Mouse (Mus musculus): ENCODE data around the gene Aldh16a1. TPM values are rescaled to one million over a fixed set of nuclear protein-coding genes. Genes with fewer than 3 reads are reported as not detected.
A peak's percentile ranks its signal among the peaks of the same experiment; 100 is the strongest.

The Aldh16a1 gene
- polyA plus RNA-seq (2015; fragmentation: Nextera tagmentation; extraction: Ambion mirVana), result 44.1 and 49.1 TPM in 2 replicates

GRCm38 (mm10) chr7:45154096-45154992, at the start of gene Aldh16a1, which contains the start of gene Pih1d1:
Gene Aldh16a1, minus strand, starts transcription at chr7:45154584.
Gene Pih1d1, plus strand, starts transcription at chr7:45154303.
- Histone ChIP-seq H3K4me3 (peak within 1 kb of the TSS; percentile 78), H3K27me3 (no peaks in the 10 kb centered on the region), H3K36me3 (peaks cover 22% of the 10 kb centered on the region), H3K4me2 (peak within 1 kb of the TSS; percentile 58), H3K4me1 (peaks cover 14% of the 10 kb centered on the region; the same call in 1 of the 2 replicates), H3K9ac (peak within 1 kb of the TSS; percentile 85), H3K27ac (peak within 1 kb of the TSS; percentile 99), H3K9me3 (no peaks in the 10 kb centered on the region)
- ATAC-seq (ENCODE audit: insufficient number of reproducible peaks, low FRiP score, low TSS enrichment, low read depth), result peak; percentile 95
- WGBS, result 3% methylated on average over 69 of the region's 69 CpGs

GRCm38 (mm10) chr7:45202654-45203053, 48.3 kb upstream of the Aldh16a1 start:
- no peak overlapping the region for H3K4me3 ChIP-seq
- H3K27ac ChIP-seq, result no peak overlapping the region
- H3K9me3 ChIP-seq, result no peaks in the 10 kb centered on the region
- H3K4me1 ChIP-seq, result peaks cover 5% of the 10 kb centered on the region; the same call in 1 of the 2 replicates
- no peaks in the 10 kb centered on the region for H3K36me3 ChIP-seq
- H3K27me3 ChIP-seq, result 0 out of 2 replicates have a peak, but pooled peaks cover 4% of the 10 kb centered on the region
- no peak overlapping the region for H3K4me2 ChIP-seq
- no peak overlapping the region for H3K9ac ChIP-seq
- WGBS, result 49% methylated on average over 10 of the region's 10 CpGs
- ATAC-seq (ENCODE audit: insufficient number of reproducible peaks, low FRiP score, low TSS enrichment, low read depth), result no peak

- no peak for ATAC-seq (ENCODE audit: insufficient number of reproducible peaks, low FRiP score, low TSS enrichment, low read depth)
- no peaks in the 10 kb centered on the region for H3K9me3 ChIP-seq
- H3K4me3 ChIP-seq, result no peak overlapping the region
- WGBS, result 79% methylated on average over 11 of the region's 11 CpGs
- H3K27ac ChIP-seq, result no peak overlapping the region
- H3K4me2 ChIP-seq, result no peak overlapping the region
- peaks cover 3% of the 10 kb centered on the region; the same call in 1 of the 2 replicates for H3K4me1 ChIP-seq
- H3K36me3 ChIP-seq, result no peaks in the 10 kb centered on the region
- H3K27me3 ChIP-seq, result peaks cover 7% of the 10 kb centered on the region; the same call in 1 of the 2 replicates
- no peak overlapping the region for H3K9ac ChIP-seq
These were observed 44.6 kb upstream of the Aldh16a1 start for GRCm38 (mm10) chr7:45198961-45199360.

- ATAC-seq (ENCODE audit: insufficient number of reproducible peaks, low FRiP score, low TSS enrichment, low read depth), result no peak
- Histone ChIP-seq H3K9ac (no peak overlapping the region), H3K36me3 (no peaks in the 10 kb centered on the region), H3K27me3 (peaks cover 7% of the 10 kb centered on the region; the same call in 1 of the 2 replicates), H3K27ac (no peak overlapping the region), H3K4me1 (peaks cover 3% of the 10 kb centered on the region; the same call in 1 of the 2 replicates), H3K9me3 (no peaks in the 10 kb centered on the region), H3K4me2 (no peak overlapping the region), H3K4me3 (no peak overlapping the region)
- WGBS, result 13% methylated on average over 5 of the region's 5 CpGs
These were observed 44.1 kb upstream of the Aldh16a1 start for GRCm38 (mm10) chr7:45198435-45198834.

GRCm38 (mm10) chr7:45196994-45197393, 42.6 kb upstream of the Aldh16a1 start:
- Histone ChIP-seq H3K27ac (no peak overlapping the region), H3K36me3 (no peaks in the 10 kb centered on the region), H3K27me3 (peaks cover 7% of the 10 kb centered on the region; the same call in 1 of the 2 replicates), H3K4me3 (no peak overlapping the region), H3K4me2 (no peak overlapping the region), H3K4me1 (peaks cover 6% of the 10 kb centered on the region), H3K9me3 (no peaks in the 10 kb centered on the region), H3K9ac (no peak overlapping the region)
- no peak for ATAC-seq (ENCODE audit: insufficient number of reproducible peaks, low FRiP score, low TSS enrichment, low read depth)
- 60% methylated on average over 5 of the region's 5 CpGs for WGBS

- H3K4me3 ChIP-seq, result no peak overlapping the region
- no peaks in the 10 kb centered on the region for H3K9me3 ChIP-seq
- no peak for ATAC-seq (ENCODE audit: insufficient number of reproducible peaks, low FRiP score, low TSS enrichment, low read depth)
- WGBS, result 85% methylated on average over 4 of the region's 4 CpGs
- H3K4me2 ChIP-seq, result no peak overlapping the region
- peaks cover 10% of the 10 kb centered on the region for H3K4me1 ChIP-seq
- H3K27me3 ChIP-seq, result peaks cover 7% of the 10 kb centered on the region; the same call in 1 of the 2 replicates
- no peak overlapping the region for H3K27ac ChIP-seq
- no peaks in the 10 kb centered on the region for H3K36me3 ChIP-seq
- no peak overlapping the region for H3K9ac ChIP-seq
These were observed 41.8 kb upstream of the Aldh16a1 start for GRCm38 (mm10) chr7:45196176-45196535.

- H3K9ac ChIP-seq, result no peak overlapping the region
- H3K36me3 ChIP-seq, result no peaks in the 10 kb centered on the region
- H3K27me3 ChIP-seq, result peaks cover 7% of the 10 kb centered on the region; the same call in 1 of the 2 replicates
- H3K9me3 ChIP-seq, result no peaks in the 10 kb centered on the region
- H3K4me2 ChIP-seq, result no peak overlapping the region
- peaks cover 10% of the 10 kb centered on the region for H3K4me1 ChIP-seq
- no peak overlapping the region for H3K4me3 ChIP-seq
- no peak overlapping the region for H3K27ac ChIP-seq
- no peak for ATAC-seq (ENCODE audit: insufficient number of reproducible peaks, low FRiP score, low TSS enrichment, low read depth)
- WGBS, result 52% methylated on average over 13 of the region's 13 CpGs
These were observed 41.2 kb upstream of the Aldh16a1 start for GRCm38 (mm10) chr7:45195341-45196175.

GRCm38 (mm10) chr7:45193871-45194785, 39.7 kb upstream of the Aldh16a1 start:
- ATAC-seq (ENCODE audit: insufficient number of reproducible peaks, low FRiP score, low TSS enrichment, low read depth), result no peak
- Histone ChIP-seq H3K27ac (no peak overlapping the region), H3K4me1 (peaks cover 10% of the 10 kb centered on the region), H3K4me2 (no peak overlapping the region), H3K9ac (no peak overlapping the region), H3K4me3 (no peak overlapping the region), H3K9me3 (no peaks in the 10 kb centered on the region), H3K36me3 (no peaks in the 10 kb centered on the region), H3K27me3 (peaks cover 15% of the 10 kb centered on the region)
- WGBS, result 65% methylated on average over 17 of the region's 17 CpGs

GRCm38 (mm10) chr7:45193406-45193805, 39.0 kb upstream of the Aldh16a1 start:
- WGBS, result 51% methylated on average over 5 of the region's 5 CpGs
- ATAC-seq (ENCODE audit: insufficient number of reproducible peaks, low FRiP score, low TSS enrichment, low read depth), result no peak
- H3K4me1 ChIP-seq, result peaks cover 10% of the 10 kb centered on the region

GRCm38 (mm10) chr7:45192585-45193310, 38.4 kb upstream of the Aldh16a1 start:
- Histone ChIP-seq H3K36me3 (no peaks in the 10 kb centered on the region), H3K9ac (no peak overlapping the region), H3K27me3 (peaks cover 19% of the 10 kb centered on the region), H3K27ac (no peak overlapping the region), H3K9me3 (no peaks in the 10 kb centered on the region), H3K4me2 (no peak overlapping the region), H3K4me1 (peaks cover 10% of the 10 kb centered on the region), H3K4me3 (no peak overlapping the region)
- WGBS, result 79% methylated on average over 7 of the region's 7 CpGs
- ATAC-seq (ENCODE audit: insufficient number of reproducible peaks, low FRiP score, low TSS enrichment, low read depth), result no peak

More at GRCm38 (mm10) chr7:45193406-45193805, 39.0 kb upstream of the Aldh16a1 start:
- Histone ChIP-seq H3K9me3 (no peaks in the 10 kb centered on the region), H3K27me3 (peaks cover 15% of the 10 kb centered on the region), H3K4me2 (no peak overlapping the region), H3K36me3 (no peaks in the 10 kb centered on the region), H3K9ac (no peak overlapping the region), H3K4me3 (no peak overlapping the region), H3K27ac (no peak overlapping the region)

Measured in limb, embryonic 15.5 days (tissue).